Mouse (Mus musculus) brain, embryonic 14.5 days (tissue): ENCODE data around the gene Zfp30.

ENCODE experiments used
- CTCF ChIP-seq: fragments of 200-500 bp; IDR thresholded peaks from 2 replicates; pipeline ENCODE4 v1.5.1; 2012; ENCODE audit warnings: inconsistent platforms, mild to moderate bottlenecking, moderate library complexity, borderline replicate concordance; ENCODE audit not compliant: insufficient read depth, insufficient read length; ENCODE audit errors: extremely low read depth
- POLR2A ChIP-seq: fragments of 200-500 bp; IDR thresholded peaks from 2 replicates; pipeline ENCODE4 v1.6.1; 2012; ENCODE audit warnings: mild to moderate bottlenecking, inconsistent platforms, borderline replicate concordance; ENCODE audit not compliant: poor library complexity, insufficient read depth, insufficient read length, severe bottlenecking; ENCODE audit errors: extremely low read depth

GRCm38 (mm10) chr7:29818619-29819254 is 34.9 kb downstream of the Zfp30 start:
- no peak for TF ChIP-seq CTCF
- no peak for TF ChIP-seq POLR2A
